Mouse (Mus musculus): ENCODE measurements around the gene 1810037I17Rik. TPM values are rescaled to one million over a fixed set of nuclear protein-coding genes. Genes with fewer than 3 reads are reported as not detected.

Gene 1810037I17Rik
- polyA plus RNA-seq, 1 experiment from 2014 or later, result 150 TPM

DNA sequence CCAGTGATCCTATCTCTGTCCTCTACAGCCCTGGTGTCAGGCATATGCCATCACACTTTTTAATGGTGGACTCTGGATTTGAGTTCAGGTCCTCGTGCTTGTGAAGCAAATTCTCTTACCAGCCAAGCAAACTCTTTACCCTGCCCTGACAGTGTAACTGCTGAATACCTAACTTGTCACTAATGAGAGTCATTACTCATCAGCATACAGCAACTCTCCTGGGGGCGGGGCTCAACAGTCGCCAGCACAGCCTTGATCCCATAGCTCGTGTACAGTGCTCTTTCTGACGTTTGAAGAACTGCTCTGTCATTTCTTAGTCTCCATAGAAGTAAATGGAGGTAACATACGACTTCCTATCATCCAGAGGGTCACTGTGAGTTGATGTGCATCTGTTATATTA lies 25.7 kb upstream of the 1810037I17Rik start:
- Histone ChIP-seq H3K4me3 (ENCODE audit: low read depth, low read length) (no peak overlapping the region), H3K4me1 (ENCODE audit: control insufficient read depth, insufficient read depth, low read length) (no peaks in the 10 kb centered on the region), H3K36me3 (ENCODE audit: control insufficient read depth, insufficient read depth, low read length) (no peaks in the 10 kb centered on the region), H3K27ac (ENCODE audit: low read length) (no peak overlapping the region), H3K4me2 (replicated peaks; ENCODE audit: low read depth, low read length) (no peak overlapping the region), H3K27me3 (ENCODE audit: control insufficient read depth, insufficient read depth, low read length) (no peaks in the 10 kb centered on the region), H3K9ac (replicated peaks; ENCODE audit: low read depth, low read length) (no peak overlapping the region), H3K9me3 (ENCODE audit: control insufficient read depth, low read depth, low read length) (no peaks in the 10 kb centered on the region)
- no peak for ATAC-seq (ENCODE audit: insufficient number of reproducible peaks, insufficient read depth, low FRiP score, low read depth)
- WGBS, result 47% methylated on average over 6 of the region's 6 CpGs

DNA sequence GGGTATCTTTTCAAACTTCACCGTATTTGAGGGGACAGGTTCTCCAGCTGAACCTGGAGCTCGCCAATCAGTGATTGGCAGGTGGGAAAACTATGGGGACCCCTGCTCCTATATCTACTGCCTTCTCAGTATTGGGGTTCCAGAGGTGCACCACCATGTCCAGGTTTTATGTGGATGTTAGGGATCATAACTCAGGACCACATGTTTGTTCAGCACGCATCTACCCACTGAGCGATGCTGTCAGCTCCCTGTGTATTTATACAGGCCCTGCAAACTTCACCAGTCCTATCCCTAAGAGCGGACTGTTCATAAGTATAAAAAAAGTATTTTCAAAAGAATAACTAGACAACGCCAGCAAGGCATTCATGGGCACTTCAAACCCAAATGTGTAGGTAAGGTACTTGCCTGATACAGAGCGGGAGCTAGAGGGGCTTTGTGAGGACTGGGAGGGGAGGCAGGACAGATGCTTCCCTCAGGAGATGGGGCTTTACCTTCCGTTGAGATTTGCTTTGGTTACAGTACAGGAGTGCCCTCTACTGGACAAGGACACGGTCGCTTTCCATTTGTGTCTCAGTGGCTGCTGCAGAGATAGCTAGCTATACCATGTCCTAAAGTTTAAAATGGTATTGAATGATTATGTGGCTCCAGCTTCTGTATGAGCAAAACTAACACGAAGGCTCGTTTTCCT lies 20.1 kb upstream of the 1810037I17Rik start:
- no peak overlapping the region for H3K27ac ChIP-seq (ENCODE audit: low read length)
- no peak for ATAC-seq (ENCODE audit: insufficient number of reproducible peaks, insufficient read depth, low FRiP score, low read depth)
- H3K36me3 ChIP-seq (ENCODE audit: control insufficient read depth, insufficient read depth, low read length), result no peaks in the 10 kb centered on the region
- no peaks in the 10 kb centered on the region for H3K9me3 ChIP-seq (ENCODE audit: control insufficient read depth, low read depth, low read length)
- no peaks in the 10 kb centered on the region for H3K4me1 ChIP-seq (ENCODE audit: control insufficient read depth, insufficient read depth, low read length)
- no peak overlapping the region for H3K9ac ChIP-seq (replicated peaks; ENCODE audit: low read depth, low read length)
- H3K27me3 ChIP-seq (ENCODE audit: control insufficient read depth, insufficient read depth, low read length), result no peaks in the 10 kb centered on the region
- no peak overlapping the region for H3K4me3 ChIP-seq (ENCODE audit: low read depth, low read length)
- no peak overlapping the region for H3K4me2 ChIP-seq (replicated peaks; ENCODE audit: low read depth, low read length)
- 37% methylated on average over 12 of the region's 12 CpGs for WGBS

DNA sequence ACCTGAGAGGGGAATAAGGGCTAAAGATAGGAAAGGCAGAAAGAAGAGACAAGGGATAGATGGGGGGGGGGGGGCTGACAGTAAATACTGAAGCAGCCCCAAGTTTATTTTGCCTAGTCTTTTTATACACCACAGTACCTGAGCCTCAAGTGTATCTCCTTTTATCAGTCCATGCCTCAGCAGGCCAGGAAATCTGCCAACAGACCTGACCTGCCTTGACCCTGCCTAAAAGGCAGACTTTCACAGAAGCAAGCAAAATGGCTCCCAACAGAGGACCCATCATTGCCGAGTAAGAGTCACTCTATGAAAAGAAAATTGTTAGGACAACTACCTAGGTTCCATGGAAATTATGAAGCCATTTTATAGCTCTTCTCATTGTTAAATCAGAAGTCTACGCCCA lies 16.2 kb upstream of the 1810037I17Rik start:
- no peak overlapping the region for H3K27ac ChIP-seq (ENCODE audit: low read length)
- no peak overlapping the region for H3K4me3 ChIP-seq (ENCODE audit: low read depth, low read length)
- no peaks in the 10 kb centered on the region for H3K36me3 ChIP-seq (ENCODE audit: control insufficient read depth, insufficient read depth, low read length)
- H3K4me1 ChIP-seq (ENCODE audit: control insufficient read depth, insufficient read depth, low read length), result no peaks in the 10 kb centered on the region
- H3K9me3 ChIP-seq (ENCODE audit: control insufficient read depth, low read depth, low read length), result no peaks in the 10 kb centered on the region
- ATAC-seq (ENCODE audit: insufficient number of reproducible peaks, insufficient read depth, low FRiP score, low read depth), result no peak
- H3K27me3 ChIP-seq (ENCODE audit: control insufficient read depth, insufficient read depth, low read length), result no peaks in the 10 kb centered on the region
- 85% methylated on average over 2 of the region's 2 CpGs for WGBS
- H3K4me2 ChIP-seq (replicated peaks; ENCODE audit: low read depth, low read length), result no peak overlapping the region
- H3K9ac ChIP-seq (replicated peaks; ENCODE audit: low read depth, low read length), result no peak overlapping the region

DNA sequence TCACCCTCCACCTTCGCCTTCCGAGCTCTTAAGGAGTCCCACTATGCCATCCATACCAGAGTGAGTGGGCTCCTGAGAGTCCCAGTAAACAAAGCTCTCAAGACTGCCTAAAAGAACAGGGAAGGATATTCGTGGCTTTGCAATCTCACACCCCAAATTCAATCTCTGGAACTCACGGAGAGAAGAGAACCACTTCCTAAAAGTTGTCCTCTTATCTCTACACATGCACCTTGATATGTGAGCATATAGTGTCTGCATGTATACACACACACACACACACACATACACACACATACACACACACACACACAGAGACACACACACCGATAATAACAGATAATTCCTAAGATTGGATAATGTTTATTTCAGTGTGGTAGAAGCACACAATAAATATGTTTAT lies 8.5 kb upstream of the 1810037I17Rik start:
- ATAC-seq (ENCODE audit: insufficient number of reproducible peaks, insufficient read depth, low FRiP score, low read depth), result no peak
- 81% methylated on average over 5 of the region's 5 CpGs for WGBS
- no peaks in the 10 kb centered on the region for H3K27me3 ChIP-seq (ENCODE audit: control insufficient read depth, insufficient read depth, low read length)
- H3K4me3 ChIP-seq (ENCODE audit: low read depth, low read length), result no peak overlapping the region
- no peaks in the 10 kb centered on the region for H3K9me3 ChIP-seq (ENCODE audit: control insufficient read depth, low read depth, low read length)
- no peaks in the 10 kb centered on the region for H3K36me3 ChIP-seq (ENCODE audit: control insufficient read depth, insufficient read depth, low read length)
- no peaks in the 10 kb centered on the region for H3K4me1 ChIP-seq (ENCODE audit: control insufficient read depth, insufficient read depth, low read length)
- H3K4me2 ChIP-seq (replicated peaks; ENCODE audit: low read depth, low read length), result no peak overlapping the region
- no peak overlapping the region for H3K9ac ChIP-seq (replicated peaks; ENCODE audit: low read depth, low read length)
- no peak overlapping the region for H3K27ac ChIP-seq (ENCODE audit: low read length)

DNA sequence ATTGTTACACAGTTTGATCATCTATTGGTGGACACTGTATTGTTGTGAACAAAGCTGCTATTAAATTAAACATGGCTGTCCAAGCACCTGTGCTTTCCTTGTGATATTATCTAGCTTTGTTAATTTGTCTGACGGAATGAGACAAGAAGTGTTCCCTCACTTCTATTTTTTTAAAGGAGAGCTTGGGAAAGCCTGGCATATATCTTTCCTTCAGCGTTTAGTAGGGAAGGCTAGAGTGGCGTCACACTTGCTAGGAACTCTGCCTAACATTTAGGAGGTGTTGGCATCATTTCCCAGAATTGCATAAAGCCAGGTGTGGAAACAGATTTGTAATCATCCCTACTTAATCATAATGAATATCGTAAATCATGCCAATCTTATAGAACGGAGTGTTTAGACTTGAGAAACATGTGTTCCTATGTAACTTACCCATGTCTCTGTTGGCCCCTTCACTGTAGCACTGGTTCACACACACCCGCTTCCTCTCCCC lies 7.8 kb upstream of the 1810037I17Rik start:
- H3K4me3 ChIP-seq (ENCODE audit: low read depth, low read length), result no peak overlapping the region
- ATAC-seq (ENCODE audit: insufficient number of reproducible peaks, insufficient read depth, low FRiP score, low read depth), result no peak
- no peak overlapping the region for H3K4me2 ChIP-seq (replicated peaks; ENCODE audit: low read depth, low read length)
- H3K36me3 ChIP-seq (ENCODE audit: control insufficient read depth, insufficient read depth, low read length), result no peaks in the 10 kb centered on the region
- H3K27me3 ChIP-seq (ENCODE audit: control insufficient read depth, insufficient read depth, low read length), result no peaks in the 10 kb centered on the region
- 82% methylated on average over 6 of the region's 6 CpGs for WGBS
- H3K27ac ChIP-seq (ENCODE audit: low read length), result no peak overlapping the region
- no peaks in the 10 kb centered on the region for H3K9me3 ChIP-seq (ENCODE audit: control insufficient read depth, low read depth, low read length)
- H3K4me1 ChIP-seq (ENCODE audit: control insufficient read depth, insufficient read depth, low read length), result no peaks in the 10 kb centered on the region
- H3K9ac ChIP-seq (replicated peaks; ENCODE audit: low read depth, low read length), result no peak overlapping the region

DNA sequence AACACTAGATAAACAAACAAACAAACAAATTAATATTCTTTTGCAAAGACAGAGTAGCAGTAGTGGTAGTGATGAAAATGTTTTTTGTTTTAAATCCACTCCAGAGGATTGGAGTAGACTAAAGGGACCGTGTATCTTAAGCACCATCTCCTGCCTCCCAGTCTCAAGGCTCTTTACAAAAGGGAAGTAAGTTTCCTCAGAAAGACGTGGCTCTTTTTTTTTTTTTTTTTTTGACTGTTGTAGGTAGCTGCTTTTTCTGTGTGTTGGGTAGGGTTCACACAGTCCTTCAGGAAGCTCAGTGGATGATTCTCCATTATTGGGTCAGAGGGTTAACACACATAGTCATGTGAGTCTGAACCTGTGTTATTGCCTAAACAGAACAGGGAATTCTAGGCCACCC lies 5.3 kb upstream of the 1810037I17Rik start:
- H3K9ac ChIP-seq (replicated peaks; ENCODE audit: low read depth, low read length), result no peak overlapping the region
- peaks cover 4% of the 10 kb centered on the region; the same call in 1 of the 2 replicates for H3K4me1 ChIP-seq (ENCODE audit: control insufficient read depth, insufficient read depth, low read length)
- ATAC-seq (ENCODE audit: insufficient number of reproducible peaks, insufficient read depth, low FRiP score, low read depth), result no peak
- H3K27ac ChIP-seq (ENCODE audit: low read length), result no peak overlapping the region
- H3K27me3 ChIP-seq (ENCODE audit: control insufficient read depth, insufficient read depth, low read length), result no peaks in the 10 kb centered on the region
- H3K9me3 ChIP-seq (ENCODE audit: control insufficient read depth, low read depth, low read length), result no peaks in the 10 kb centered on the region
- H3K4me3 ChIP-seq (ENCODE audit: low read depth, low read length), result no peak overlapping the region
- WGBS, result 76% methylated on average over 2 of the region's 2 CpGs
- H3K36me3 ChIP-seq (ENCODE audit: control insufficient read depth, insufficient read depth, low read length), result no peaks in the 10 kb centered on the region
- no peak overlapping the region for H3K4me2 ChIP-seq (replicated peaks; ENCODE audit: low read depth, low read length)

DNA sequence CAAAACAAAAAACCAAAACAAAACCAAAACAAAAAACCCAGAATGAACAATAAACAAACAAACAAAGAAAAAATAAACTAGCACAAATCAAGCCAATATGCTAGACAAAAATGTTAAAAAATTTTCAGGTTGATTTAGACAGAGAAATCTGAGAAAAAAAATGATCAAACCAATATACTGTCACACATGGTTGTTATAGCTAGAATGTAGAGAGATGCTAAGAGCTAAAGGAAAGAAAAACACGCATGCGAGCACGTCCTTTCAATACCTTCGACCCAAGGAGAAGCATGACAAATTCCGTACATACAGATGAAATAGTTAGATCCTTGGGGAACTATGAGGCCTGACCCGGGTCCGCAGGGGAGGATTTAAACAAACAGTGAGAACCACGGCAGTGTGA lies 4.7 kb upstream of the 1810037I17Rik start, which contains the start of gene Gm10959:
Gm10959 (minus strand) TSS at position 101 of the 400 bp plus-strand sequence.
- no peak for ATAC-seq (ENCODE audit: insufficient number of reproducible peaks, insufficient read depth, low FRiP score, low read depth)
- peaks cover 4% of the 10 kb centered on the region; the same call in 1 of the 2 replicates for H3K4me1 ChIP-seq (ENCODE audit: control insufficient read depth, insufficient read depth, low read length)
- no peaks in the 10 kb centered on the region for H3K9me3 ChIP-seq (ENCODE audit: control insufficient read depth, low read depth, low read length)
- H3K4me3 ChIP-seq (ENCODE audit: low read depth, low read length), result no peak within 1 kb of the TSS
- no peaks in the 10 kb centered on the region for H3K27me3 ChIP-seq (ENCODE audit: control insufficient read depth, insufficient read depth, low read length)
- no peaks in the 10 kb centered on the region for H3K36me3 ChIP-seq (ENCODE audit: control insufficient read depth, insufficient read depth, low read length)
- WGBS, result 82% methylated on average over 8 of the region's 8 CpGs
- H3K9ac ChIP-seq (replicated peaks; ENCODE audit: low read depth, low read length), result no peak within 1 kb of the TSS
- H3K4me2 ChIP-seq (replicated peaks; ENCODE audit: low read depth, low read length), result no peak within 1 kb of the TSS
- H3K27ac ChIP-seq (ENCODE audit: low read length), result no peak within 1 kb of the TSS

DNA sequence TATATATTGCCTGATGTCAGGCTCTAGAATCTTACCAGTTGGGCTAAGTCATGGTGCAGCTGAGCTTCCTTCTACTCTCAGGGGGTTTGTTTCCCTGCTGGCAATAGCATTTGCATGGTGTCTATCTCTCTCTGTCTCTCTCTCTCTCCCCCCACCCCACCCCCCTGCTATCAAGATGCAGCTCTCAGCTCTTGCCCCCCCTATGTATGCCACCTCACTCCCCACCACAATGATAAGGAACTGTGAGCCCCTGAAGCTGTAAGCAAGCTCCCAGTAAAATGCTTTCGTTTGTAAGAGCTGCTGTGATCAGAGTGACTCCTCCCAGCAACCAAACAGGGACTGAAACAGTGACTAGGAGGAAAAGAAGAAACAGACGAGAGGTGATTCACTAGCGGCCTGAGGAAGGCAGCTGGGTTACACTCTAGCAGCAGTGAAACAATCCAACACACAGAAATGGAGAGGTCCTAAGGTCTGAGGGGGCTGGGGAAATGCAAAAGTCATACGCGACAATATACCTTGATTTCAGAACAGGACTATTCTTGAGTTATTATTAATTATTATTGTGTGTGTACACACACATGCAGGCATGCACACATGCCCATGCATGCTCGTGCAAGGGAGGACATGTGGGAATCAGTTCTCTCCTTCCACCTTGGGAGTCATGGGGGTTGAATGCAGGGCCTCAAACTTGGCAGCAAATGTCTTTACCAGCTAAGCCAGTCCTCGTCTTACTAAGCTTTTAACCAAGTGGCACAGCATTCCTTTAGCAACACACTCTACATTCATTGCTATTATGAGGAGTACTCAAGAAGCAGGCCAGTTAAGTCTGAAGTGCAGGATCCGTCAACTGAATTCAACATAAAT lies 3.2 kb upstream of the 1810037I17Rik start:
- no peak overlapping the region; the same call in 1 of the 2 replicates for H3K27ac ChIP-seq (ENCODE audit: low read length)
- ATAC-seq (ENCODE audit: insufficient number of reproducible peaks, insufficient read depth, low FRiP score, low read depth), result no peak

More for the DNA sequence above, 3.2 kb upstream of the 1810037I17Rik start:
- Histone ChIP-seq H3K4me2 (replicated peaks; ENCODE audit: low read depth, low read length) (no peak overlapping the region), H3K4me3 (ENCODE audit: low read depth, low read length) (no peak overlapping the region), H3K27me3 (ENCODE audit: control insufficient read depth, insufficient read depth, low read length) (no peaks in the 10 kb centered on the region), H3K4me1 (ENCODE audit: control insufficient read depth, insufficient read depth, low read length) (peaks cover 4% of the 10 kb centered on the region; the same call in 1 of the 2 replicates), H3K36me3 (ENCODE audit: control insufficient read depth, insufficient read depth, low read length) (no peaks in the 10 kb centered on the region), H3K9ac (replicated peaks; ENCODE audit: low read depth, low read length) (no peak overlapping the region), H3K9me3 (ENCODE audit: control insufficient read depth, low read depth, low read length) (no peaks in the 10 kb centered on the region)
- 55% methylated on average over 8 of the region's 8 CpGs for WGBS
